Mouse (Mus musculus): ENCODE measurements around the gene Mmp14.

Mmp14 gene

GRCm38 (mm10) chr14:54435194-54435918, 3.9 kb downstream of the Mmp14 start:
- DNase-seq, result no peak

GRCm38 (mm10) chr14:54439155-54439554, 7.7 kb downstream of the Mmp14 start:
- no peak for DNase-seq

- no peak for DNase-seq
These were observed 8.2 kb downstream of the Mmp14 start for GRCm38 (mm10) chr14:54439610-54440009.

GRCm38 (mm10) chr14:54440538-54440937, 9.1 kb downstream of the Mmp14 start:
- no peak for DNase-seq

- DNase-seq, result no peak
These were observed 10.0 kb downstream of the Mmp14 start for GRCm38 (mm10) chr14:54441365-54441764.

GRCm38 (mm10) chr14:54442548-54442947, 11.1 kb downstream of the Mmp14 start:
- DNase-seq, result no peak

- DNase-seq, result no peak
These were observed 11.8 kb downstream of the Mmp14 start for GRCm38 (mm10) chr14:54443196-54443595.

GRCm38 (mm10) chr14:54443712-54444618, 12.6 kb downstream of the Mmp14 start:
- peak in 1 of 2 experiments; percentile 24 for DNase-seq

GRCm38 (mm10) chr14:54445476-54445875, 14.1 kb downstream of the Mmp14 start:
- DNase-seq, result no peak

GRCm38 (mm10) chr14:54453566-54453965, 22.2 kb downstream of the Mmp14 start:
- DNase-seq, result no peak

GRCm38 (mm10) chr14:54454669-54455528, 23.5 kb downstream of the Mmp14 start:
- no peak for DNase-seq

- DNase-seq, result no peak
These were observed 26.6 kb downstream of the Mmp14 start for GRCm38 (mm10) chr14:54457907-54458569.

- no peak for DNase-seq
These were observed 30.7 kb downstream of the Mmp14 start for GRCm38 (mm10) chr14:54462146-54462545.

- DNase-seq, result no peak
These were observed 31.9 kb downstream of the Mmp14 start for GRCm38 (mm10) chr14:54463108-54463958.

GRCm38 (mm10) chr14:54463959-54464292, 32.5 kb downstream of the Mmp14 start, which contains the start of gene Lrp10:
Gene Lrp10 (plus strand): TSS chr14:54464137.
- peak; percentile 91 to 93 for DNase-seq

- peak; percentile 67 to 70 for DNase-seq
These were observed 33.0 kb downstream of the Mmp14 start for GRCm38 (mm10) chr14:54464293-54465005.

GRCm38 (mm10) chr14:54471467-54471866, 40.1 kb downstream of the Mmp14 start:
- DNase-seq, result no peak

- DNase-seq, result no peak
These were observed 41.3 kb downstream of the Mmp14 start for GRCm38 (mm10) chr14:54472671-54473070.

GRCm38 (mm10) chr14:54474744-54475143, 43.3 kb downstream of the Mmp14 start:
- DNase-seq, result no peak

- peak; percentile 84 to 92 for DNase-seq
These were observed 44.8 kb downstream of the Mmp14 start, which contains the start of gene Rem2 for GRCm38 (mm10) chr14:54475941-54476844. Gene Rem2 (plus strand): TSS chr14:54476100.
